ENCODE assay signal across 7 mouse cellular contexts in genomic region chr17:66578007-66578406, GRCm38 (mm10). TPM values are rescaled to one million over a fixed set of nuclear protein-coding genes. Genes with fewer than 3 reads are reported as not detected.
DNase-seq lines count a peak whose midpoint lies in the region; ATAC-seq and TF ChIP-seq lines count a peak whose summit lies in the region.

No protein-coding gene starts in this region.

- no peak overlapping the region for H3K4me3 ChIP-seq in cortical plate, adult 2 months (ENCODE audit: insufficient read depth, low read length)
- no peak overlapping the region for H3K4me3 ChIP-seq in hindbrain, embryonic 13.5 days
- no peak overlapping the region for H3K4me3 ChIP-seq in midbrain, embryonic 13.5 days (replicated peaks)

- 20% methylated on average over 6 of the region's 6 CpGs for WGBS in hindbrain, embryonic 13.5 days
- WGBS in midbrain, embryonic 13.5 days = 16% methylated on average over 6 of the region's 6 CpGs

- no peaks in the 10 kb centered on the region for H3K9me3 ChIP-seq in hindbrain, embryonic 13.5 days
- no peaks in the 10 kb centered on the region for H3K9me3 ChIP-seq in midbrain, embryonic 13.5 days

- peak; percentile 65; the same call in 1 of the 2 replicates for ATAC-seq in hindbrain, embryonic 13.5 days (ENCODE audit: low FRiP score)
- ATAC-seq in midbrain, embryonic 13.5 days = peak; percentile 68

- TF ChIP-seq CTCF in cortical plate, adult 2 months (IDR thresholded peaks at IDR 0.05; ENCODE audit: extremely low read depth, insufficient read depth, low read length) = peak; percentile 92

- no peak overlapping the region for H3K27ac ChIP-seq in cortical plate, adult 2 months (ENCODE audit: insufficient read depth, low read length)
- H3K27ac ChIP-seq in hindbrain, embryonic 13.5 days = no peak overlapping the region; the same call in 1 of the 2 replicates
- H3K27ac ChIP-seq in midbrain, embryonic 13.5 days = 0 out of 2 replicates have a peak overlapping the region, but pooled peaks have one; percentile 30

- no peaks in the 10 kb centered on the region for H3K4me1 ChIP-seq in cortical plate, adult 2 months (ENCODE audit: control insufficient read depth, insufficient read depth, low read length)
- H3K4me1 ChIP-seq in hindbrain, embryonic 13.5 days (replicated peaks) = no peaks in the 10 kb centered on the region
- no peaks in the 10 kb centered on the region for H3K4me1 ChIP-seq in midbrain, embryonic 13.5 days (replicated peaks)

- peak; percentile 68 for DNase-seq in ES-CJ7 (ENCODE audit: low read depth, low spot score)
- DNase-seq in R1 (ENCODE audit: low read depth, low spot score) = peak; percentile 71
- DNase-seq in left cerebral cortex, adult 11 months (ENCODE audit: low spot score) = peak; percentile 23
- no peak for DNase-seq in spleen, postnatal 10 days (ENCODE audit: low spot score in 2 of 2)

- TF ChIP-seq POLR2A in cortical plate, adult 2 months (IDR thresholded peaks at IDR 0.05; ENCODE audit: extremely low read depth, insufficient read depth, low read length) = no peak

- H3K4me2 ChIP-seq in hindbrain, embryonic 13.5 days = no peak overlapping the region
- no peak overlapping the region for H3K4me2 ChIP-seq in midbrain, embryonic 13.5 days (replicated peaks)

- H3K9ac ChIP-seq in hindbrain, embryonic 13.5 days = no peak overlapping the region
- H3K9ac ChIP-seq in midbrain, embryonic 13.5 days (replicated peaks) = no peak overlapping the region

- 0 out of 2 replicates have a peak, but pooled peaks cover 4% of the 10 kb centered on the region for H3K27me3 ChIP-seq in hindbrain, embryonic 13.5 days
- H3K27me3 ChIP-seq in midbrain, embryonic 13.5 days = no peaks in the 10 kb centered on the region

- no peaks in the 10 kb centered on the region for H3K36me3 ChIP-seq in hindbrain, embryonic 13.5 days
- H3K36me3 ChIP-seq in midbrain, embryonic 13.5 days = no peaks in the 10 kb centered on the region

RNA-seq across cellular contexts. Expression of gene Themis3, which starts 16.4 kb away (rescaled TPM):
- polyA plus RNA-seq in cortical plate, adult 2 months (2012; rRNA removed) = not detected in 2 replicates
- polyA plus RNA-seq in hindbrain, embryonic 13.5 days (2015; fragmentation: Nextera tagmentation; extraction: Ambion mirVana) = not detected in 2 replicates
- not detected in 2 replicates for polyA plus RNA-seq in midbrain, embryonic 13.5 days (2015; fragmentation: Nextera tagmentation; extraction: Ambion mirVana)

RNA-seq across cellular contexts. Expression of gene Rab12, which starts 58.5 kb away (rescaled TPM):
- 105 and 113 TPM in 2 replicates for polyA plus RNA-seq in cortical plate, adult 2 months (2012; rRNA removed)
- 60.7 and 66.5 TPM in 2 replicates for polyA plus RNA-seq in hindbrain, embryonic 13.5 days (2015; fragmentation: Nextera tagmentation; extraction: Ambion mirVana)
- 52.0 and 59.0 TPM in 2 replicates for polyA plus RNA-seq in midbrain, embryonic 13.5 days (2015; fragmentation: Nextera tagmentation; extraction: Ambion mirVana)

Comparison
In these comparisons a context has a peak if more than half of its experiments do, and no peak if none do; other contexts are left out.
1. DNase-seq: peak in ES-CJ7 (single experiment), R1 (single experiment) and left cerebral cortex, adult 11 months (single experiment); none in spleen, postnatal 10 days (0 of 2).